Mouse (Mus musculus) B cell, adult 2 months (primary cell): ENCODE results near the gene Pikfyve.

Experiments used
- DNase-seq, 2 experiments: peaks; one replicate each; pipeline ENCODE4 v3.0.0; 2022

The Pikfyve gene

DNA sequence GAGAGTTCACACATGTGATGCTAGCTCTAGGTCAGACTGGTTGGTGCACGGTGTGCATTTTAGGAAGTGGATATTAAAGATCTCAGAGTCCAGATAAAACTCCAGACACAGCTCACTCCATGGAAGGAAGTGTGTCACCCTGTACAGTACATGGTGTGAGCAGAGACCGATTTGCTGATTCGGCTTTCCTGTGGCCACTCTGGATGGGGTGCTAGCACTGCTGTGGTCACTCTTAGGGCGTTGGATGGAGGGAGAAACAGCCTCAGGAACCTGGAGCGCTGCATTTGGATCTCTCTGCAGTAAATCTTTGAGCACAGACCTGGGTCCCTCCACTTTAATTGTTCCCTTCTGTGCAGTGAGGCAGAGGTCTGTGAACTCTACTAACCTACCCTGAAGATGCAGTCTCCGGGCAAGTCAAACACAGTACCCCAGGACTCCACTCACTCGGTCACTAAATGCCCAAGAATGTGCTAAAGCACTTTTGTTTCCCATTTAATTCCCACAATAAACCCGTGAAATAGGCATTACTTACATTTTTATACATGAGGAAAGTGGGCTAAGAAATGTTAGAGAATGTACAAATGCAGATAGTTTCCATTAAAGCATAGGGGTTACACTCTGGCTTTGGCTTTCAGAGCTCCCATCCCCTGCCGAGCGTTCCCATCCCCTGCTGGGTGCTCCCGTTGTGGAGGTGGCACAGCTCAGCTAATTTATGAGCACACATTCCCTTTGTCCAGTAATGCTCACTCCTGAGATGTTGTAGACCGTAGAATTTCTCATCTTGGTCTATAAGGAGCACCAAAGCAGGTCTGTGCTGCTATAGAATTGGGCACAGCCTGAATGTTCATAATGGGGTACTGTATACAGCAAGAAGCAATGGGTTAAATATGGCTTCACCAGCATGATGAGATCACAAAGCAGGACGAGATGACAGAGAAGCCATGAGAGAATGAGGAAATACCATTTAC lies 127.9 kb downstream of the Pikfyve start:
- DNase-seq, result no peak

DNA sequence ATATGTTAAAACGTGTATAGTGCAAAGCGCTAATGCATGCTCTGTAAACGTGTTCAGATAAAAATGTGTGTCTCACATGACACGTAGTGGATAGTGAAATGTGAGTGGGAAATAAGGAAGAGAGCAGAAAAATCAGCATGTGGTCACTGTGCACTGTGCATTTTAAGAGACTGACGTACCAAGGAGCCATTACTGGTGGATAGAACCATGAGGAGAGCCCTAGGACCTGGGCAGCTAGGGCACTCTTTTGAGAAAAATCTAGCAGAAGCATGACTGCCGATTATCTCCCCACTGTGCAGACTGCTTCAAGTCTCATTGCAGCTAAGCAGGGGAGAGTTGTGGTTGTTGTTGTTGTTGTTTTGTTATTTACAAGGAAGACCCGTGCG lies 128.5 kb downstream of the Pikfyve start:
- no peak for DNase-seq
